Mouse (Mus musculus) midbrain, postnatal 0 days (tissue): Measurements from ENCODE around the gene Efna5. TPM values are rescaled to one million over a fixed set of nuclear protein-coding genes. Genes with fewer than 3 reads are reported as not detected.

Experiments used
- ATAC-seq: fragments of 200-750 bp; cut with Nextera tagmentation; 2 replicates; pipeline ENCODE4 v1.8.0; 2017; ENCODE audit warnings: moderate number of reproducible peaks, mild to moderate bottlenecking, moderate TSS enrichment, moderate library complexity; ENCODE audit not compliant: low FRiP score
- DNase-seq: peaks from one replicate; pipeline ENCODE4 v3.0.0-alpha.2; 2015; ENCODE audit warnings: low spot score
- H3K27ac ChIP-seq: fragments of 300-500 bp; sonication (generic); 2 replicates; pipeline ENCODE4 v1.5.1; 2014; ENCODE audit warnings: low read depth, mild to moderate bottlenecking, low read length, mixed read lengths
- H3K27me3 ChIP-seq: fragments of 300-500 bp; sonication (generic); 2 replicates; pipeline ENCODE4 v1.6.1; 2014; ENCODE audit warnings: low read length, control low read depth, mixed read lengths; ENCODE audit not compliant: insufficient read depth
- H3K36me3 ChIP-seq: fragments of 300-500 bp; sonication (generic); 2 replicates; pipeline ENCODE4 v1.6.1; 2014; ENCODE audit warnings: low read length, control low read depth, mixed read lengths; ENCODE audit not compliant: insufficient read depth
- H3K4me1 ChIP-seq: fragments of 300-500 bp; sonication (generic); 2 replicates; pipeline ENCODE4 v1.6.1; 2014; ENCODE audit warnings: mild to moderate bottlenecking, control low read depth, antibody characterized with exemption, low read length, mixed read lengths; ENCODE audit not compliant: insufficient read depth
- H3K4me2 ChIP-seq: fragments of 300-500 bp; sonication (generic); 2 replicates; pipeline ENCODE4 v1.6.1; 2014; ENCODE audit warnings: low read depth, mild to moderate bottlenecking, low read length, mixed read lengths; ENCODE audit not compliant: poor library complexity, severe bottlenecking
- H3K4me3 ChIP-seq: fragments of 300-500 bp; sonication (generic); 2 replicates; pipeline ENCODE4 v1.5.1; 2014; ENCODE audit warnings: low read depth, mild to moderate bottlenecking, low read length, moderate library complexity
- H3K9ac ChIP-seq: fragments of 300-500 bp; sonication (generic); replicated peaks from 2 replicates; pipeline ENCODE4 v1.6.1; 2014; ENCODE audit warnings: mild to moderate bottlenecking, low read length, moderate library complexity, mixed read lengths; ENCODE audit not compliant: poor library complexity, severe bottlenecking
- H3K9me3 ChIP-seq: fragments of 300-500 bp; sonication (generic); 2 replicates; pipeline ENCODE4 v1.6.1; 2016; ENCODE audit warnings: low read length, control low read depth
- CTCF ChIP-seq: IDR thresholded peaks from 2 replicates; pipeline ENCODE4 v1.5.1; 2016; ENCODE audit warnings: antibody characterized with exemption, mild to moderate bottlenecking
- WGBS: fragments of 180-500 bp; shearing (Covaris S2); extraction: QIAGEN DNeasy Blood & Tissue Kit; methylation state at CpG from one replicate; pipeline ENCODE4 v1.1.7; 2014; 5-methylcytosine and 5-hydroxymethylcytosine counted together
- polyA plus RNA-seq: library from polyadenylated mRNA; unstranded; fragments of >200 nt; fragmentation: Nextera tagmentation; extraction: Ambion mirVana; gene quantifications from 2 replicates; pipeline ENCODE4 v1.2.1, GENCODE M21; 2015
- total RNA-seq: library from RNA; depleted of rRNA; stranded (reverse); fragments of >200 nt; gene quantifications from 2 replicates; pipeline ENCODE4 v1.2.3, GENCODE M21; 2014

Gene Efna5
- total and polyA plus RNA-seq, 2 experiments from 2014 or later: 11.1 to 59.5 TPM

- no peak overlapping the region for H3K9ac ChIP-seq
- ATAC-seq (no peak), DNase-seq (peak; percentile 23)
- TF ChIP-seq CTCF: no peak
- H3K4me3 ChIP-seq: no peak overlapping the region
- peaks cover 4% of the 10 kb centered on the region; the same call in 1 of the 2 replicates for H3K4me1 ChIP-seq
- H3K27me3 ChIP-seq: no peaks in the 10 kb centered on the region
- H3K4me2 ChIP-seq: no peak overlapping the region
- 60% methylated on average over 10 of the region's 10 CpGs for WGBS
- H3K9me3 ChIP-seq: no peaks in the 10 kb centered on the region
- no peaks in the 10 kb centered on the region for H3K36me3 ChIP-seq
- H3K27ac ChIP-seq: no peak overlapping the region
Measured at GRCm38 (mm10) chr17:62729754-62730470, 151.2 kb downstream of the Efna5 start.

- WGBS: 37% methylated on average over 10 of the region's 10 CpGs
- H3K9ac ChIP-seq: no peak overlapping the region
- no peaks in the 10 kb centered on the region for H3K27me3 ChIP-seq
- H3K36me3 ChIP-seq: no peaks in the 10 kb centered on the region
- TF ChIP-seq CTCF: no peak
- DNase-seq (no peak), ATAC-seq (no peak)
- no peak overlapping the region for H3K4me2 ChIP-seq
- no peak overlapping the region for H3K4me3 ChIP-seq
- no peaks in the 10 kb centered on the region for H3K4me1 ChIP-seq
- no peak overlapping the region for H3K27ac ChIP-seq
- H3K9me3 ChIP-seq: no peaks in the 10 kb centered on the region
Measured at GRCm38 (mm10) chr17:62728142-62728917, 152.8 kb downstream of the Efna5 start.

GRCm38 (mm10) chr17:62726102-62726501, 155.0 kb downstream of the Efna5 start:
- H3K4me1 ChIP-seq: no peaks in the 10 kb centered on the region
- no peak overlapping the region for H3K9ac ChIP-seq
- no peaks in the 10 kb centered on the region for H3K9me3 ChIP-seq
- 82% methylated on average over 5 of the region's 5 CpGs for whole genome bisulfite sequencing
- H3K4me2 ChIP-seq: no peak overlapping the region
- ATAC-seq: no peak
- H3K4me3 ChIP-seq: no peak overlapping the region
- no peaks in the 10 kb centered on the region for H3K27me3 ChIP-seq
- no peak for TF ChIP-seq CTCF
- no peak for DNase-seq
- no peaks in the 10 kb centered on the region for H3K36me3 ChIP-seq
- H3K27ac ChIP-seq: no peak overlapping the region

- H3K36me3 ChIP-seq: no peaks in the 10 kb centered on the region
- H3K4me3 ChIP-seq: no peak overlapping the region
- no peak for DNase-seq
- ATAC-seq: no peak
- no peak overlapping the region for H3K27ac ChIP-seq
- 79% methylated on average over 5 of the region's 5 CpGs for WGBS
- H3K9me3 ChIP-seq: no peaks in the 10 kb centered on the region
- H3K27me3 ChIP-seq: no peaks in the 10 kb centered on the region
- H3K9ac ChIP-seq: no peak overlapping the region
- TF ChIP-seq CTCF: no peak
- H3K4me1 ChIP-seq: no peaks in the 10 kb centered on the region
- H3K4me2 ChIP-seq: no peak overlapping the region
Measured at GRCm38 (mm10) chr17:62722962-62723361, 158.2 kb downstream of the Efna5 start.

- Histone ChIP-seq H3K27me3 (no peaks in the 10 kb centered on the region), H3K27ac (no peak overlapping the region), H3K9me3 (no peaks in the 10 kb centered on the region), H3K9ac (no peak overlapping the region), H3K36me3 (no peaks in the 10 kb centered on the region), H3K4me1 (no peaks in the 10 kb centered on the region), H3K4me2 (no peak overlapping the region), H3K4me3 (no peak overlapping the region)
- 88% methylated on average over 3 of the region's 3 CpGs for WGBS
- ATAC-seq (no peak), DNase-seq (no peak)
- no peak for TF ChIP-seq CTCF
Measured at GRCm38 (mm10) chr17:62721595-62721994, 159.5 kb downstream of the Efna5 start.
